Mouse (Mus musculus): ENCODE data around the gene Derl3. TPM values are rescaled to one million over a fixed set of nuclear protein-coding genes. Genes with fewer than 3 reads are reported as not detected.

The Derl3 gene
- polyA plus RNA-seq, 1 experiment from 2014 or later: 2.7 TPM

GRCm38 (mm10) chr10:75921726-75922560 is 28.7 kb downstream of the Derl3 start:
- peaks cover 44% of the 10 kb centered on the region for H3K4me1 ChIP-seq
- H3K4me2 ChIP-seq: peak overlapping the region; percentile 78
- no peak for ATAC-seq (ENCODE audit: insufficient number of reproducible peaks, low FRiP score, low TSS enrichment, low read depth)
- no peaks in the 10 kb centered on the region for H3K27me3 ChIP-seq
- peaks cover 55% of the 10 kb centered on the region for H3K36me3 ChIP-seq
- WGBS: 4% methylated on average over 22 of the region's 22 CpGs
- H3K4me3 ChIP-seq: peak overlapping the region; percentile 79
- peak overlapping the region; percentile 90 for H3K9ac ChIP-seq
- no peaks in the 10 kb centered on the region for H3K9me3 ChIP-seq
- H3K27ac ChIP-seq: peak overlapping the region; percentile 95

- WGBS: 52% methylated on average over 2 of the region's 2 CpGs
- Histone ChIP-seq H3K36me3 (peaks cover 53% of the 10 kb centered on the region), H3K4me2 (no peak overlapping the region)
Measured at GRCm38 (mm10) chr10:75924324-75924723, 31.1 kb downstream of the Derl3 start.

GRCm38 (mm10) chr10:75926396-75926795 is 33.2 kb downstream of the Derl3 start:
- no peak for ATAC-seq (ENCODE audit: insufficient number of reproducible peaks, low FRiP score, low TSS enrichment, low read depth)
- Histone ChIP-seq H3K27ac (no peak overlapping the region), H3K9me3 (no peaks in the 10 kb centered on the region), H3K36me3 (peaks cover 53% of the 10 kb centered on the region), H3K4me2 (no peak overlapping the region), H3K4me3 (no peak overlapping the region), H3K9ac (no peak overlapping the region), H3K4me1 (peaks cover 28% of the 10 kb centered on the region), H3K27me3 (no peaks in the 10 kb centered on the region)
- 68% methylated on average over 13 of the region's 13 CpGs for WGBS

More at GRCm38 (mm10) chr10:75924324-75924723, 31.1 kb downstream of the Derl3 start:
- H3K9me3 ChIP-seq: no peaks in the 10 kb centered on the region
- H3K27ac ChIP-seq: no peak overlapping the region
- ATAC-seq (ENCODE audit: insufficient number of reproducible peaks, low FRiP score, low TSS enrichment, low read depth): no peak
- no peaks in the 10 kb centered on the region for H3K27me3 ChIP-seq
- peaks cover 22% of the 10 kb centered on the region for H3K4me1 ChIP-seq
- no peak overlapping the region for H3K9ac ChIP-seq
- H3K4me3 ChIP-seq: no peak overlapping the region

- peak overlapping the region; percentile 66 for H3K4me3 ChIP-seq
- no peak for ATAC-seq (ENCODE audit: insufficient number of reproducible peaks, low FRiP score, low TSS enrichment, low read depth)
- 4% methylated on average over 6 of the region's 6 CpGs for WGBS
- H3K9me3 ChIP-seq: no peaks in the 10 kb centered on the region
- H3K27ac ChIP-seq: peak overlapping the region; percentile 47; the same call in 1 of the 2 replicates
- peaks cover 30% of the 10 kb centered on the region for H3K36me3 ChIP-seq
- H3K4me2 ChIP-seq: peak overlapping the region; percentile 91
- H3K27me3 ChIP-seq: no peaks in the 10 kb centered on the region; the same call in 1 of the 2 replicates
- peaks cover 35% of the 10 kb centered on the region for H3K4me1 ChIP-seq
- H3K9ac ChIP-seq: no peak overlapping the region
Measured at GRCm38 (mm10) chr10:75930304-75930703, 37.1 kb downstream of the Derl3 start.

GRCm38 (mm10) chr10:75931311-75931710 is 38.1 kb downstream of the Derl3 start:
- 0 out of 2 replicates have a peak overlapping the region, but pooled peaks have one; percentile 28 for H3K9ac ChIP-seq
- peaks cover 9% of the 10 kb centered on the region for H3K27me3 ChIP-seq
- peak overlapping the region; percentile 91 for H3K4me2 ChIP-seq
- ATAC-seq (ENCODE audit: insufficient number of reproducible peaks, low FRiP score, low TSS enrichment, low read depth): no peak
- H3K4me3 ChIP-seq: peak overlapping the region; percentile 66
- 6% methylated on average over 7 of the region's 7 CpGs for whole genome bisulfite sequencing
- no peaks in the 10 kb centered on the region for H3K9me3 ChIP-seq
- peaks cover 45% of the 10 kb centered on the region for H3K4me1 ChIP-seq
- peaks cover 20% of the 10 kb centered on the region for H3K36me3 ChIP-seq
- peak overlapping the region; percentile 89; the same call in 1 of the 2 replicates for H3K27ac ChIP-seq

DNA sequence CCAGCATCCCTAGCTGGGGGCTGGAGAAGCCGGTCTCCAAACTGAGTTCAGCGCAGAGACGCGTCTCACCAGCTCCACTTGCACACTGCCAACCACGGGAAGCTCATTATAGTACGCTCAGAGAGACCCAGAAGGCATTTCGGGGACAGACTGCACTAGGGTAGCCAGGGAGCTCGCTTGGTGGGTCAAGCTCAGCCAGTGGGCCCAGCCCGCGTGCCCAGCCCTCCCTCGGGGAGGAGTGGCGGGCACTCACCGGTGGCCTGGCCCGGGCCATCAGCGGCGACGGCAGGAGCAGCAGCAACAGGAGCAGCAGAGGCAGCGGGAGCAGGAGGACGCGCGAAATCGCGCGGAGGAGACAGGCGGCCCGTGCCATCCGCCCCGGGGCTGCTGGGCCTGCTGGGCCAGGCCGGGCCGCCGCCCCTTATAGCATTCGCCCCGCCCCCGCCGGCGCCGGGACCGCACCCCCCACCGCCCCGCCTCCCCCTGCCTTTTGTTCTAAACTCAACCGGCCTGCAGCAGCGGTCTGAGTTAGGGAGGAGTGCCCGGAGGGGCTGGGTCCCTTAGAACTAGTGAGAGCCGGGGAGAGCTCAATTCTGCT is 39.0 kb downstream of the Derl3 start:
- Histone ChIP-seq H3K9me3 (no peaks in the 10 kb centered on the region), H3K9ac (peak overlapping the region; percentile 89), H3K36me3 (peaks cover 11% of the 10 kb centered on the region), H3K4me2 (peak overlapping the region; percentile 91), H3K4me3 (peak overlapping the region; percentile 66), H3K4me1 (peaks cover 45% of the 10 kb centered on the region), H3K27ac (peak overlapping the region; percentile 89), H3K27me3 (peaks cover 17% of the 10 kb centered on the region)
- peak; percentile 71 for ATAC-seq (ENCODE audit: insufficient number of reproducible peaks, low FRiP score, low TSS enrichment, low read depth)
- WGBS: under 1% methylated on average over 43 of the region's 44 CpGs

- ATAC-seq (ENCODE audit: insufficient number of reproducible peaks, low FRiP score, low TSS enrichment, low read depth): no peak
- 37% methylated on average over 6 of the region's 6 CpGs for WGBS
- Histone ChIP-seq H3K4me3 (peak within 1 kb of the TSS; percentile 66), H3K27me3 (peaks cover 21% of the 10 kb centered on the region), H3K27ac (peak within 1 kb of the TSS; percentile 89), H3K4me2 (peak within 1 kb of the TSS; percentile 91), H3K36me3 (peaks cover 4% of the 10 kb centered on the region), H3K9ac (peak within 1 kb of the TSS; percentile 89), H3K4me1 (peaks cover 45% of the 10 kb centered on the region), H3K9me3 (no peaks in the 10 kb centered on the region)
Measured at GRCm38 (mm10) chr10:75932891-75933290, 39.7 kb downstream of the Derl3 start, which contains the start of gene Chchd10. TSS of gene Chchd10 (plus strand) at chr10:75933130.

DNA sequence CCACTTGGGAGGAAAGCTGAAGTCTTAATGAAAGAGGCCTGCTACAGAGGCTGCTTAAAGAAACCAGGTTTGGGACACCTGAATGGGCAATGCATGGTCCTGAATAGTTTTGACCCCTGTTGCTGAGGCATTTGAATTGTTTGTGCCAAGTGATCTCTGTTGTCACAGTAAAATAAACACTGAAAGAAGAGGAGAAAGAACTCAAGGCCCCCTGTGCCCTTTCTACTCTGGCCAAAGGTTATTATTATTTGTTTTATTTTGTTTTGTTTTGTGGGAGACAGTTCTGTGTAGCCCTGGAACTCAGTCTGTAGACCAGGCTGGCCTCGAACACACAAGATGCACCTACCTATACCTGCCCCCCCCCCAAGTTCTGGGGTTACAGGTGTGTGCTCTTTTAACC is 41.8 kb downstream of the Derl3 start:
- H3K36me3 ChIP-seq: no peaks in the 10 kb centered on the region
- no peaks in the 10 kb centered on the region for H3K9me3 ChIP-seq
- peaks cover 21% of the 10 kb centered on the region for H3K27me3 ChIP-seq
- 75% methylated on average over 1 of the region's 1 CpGs for WGBS
- no peak for ATAC-seq (ENCODE audit: insufficient number of reproducible peaks, low FRiP score, low TSS enrichment, low read depth)
- H3K4me2 ChIP-seq: no peak overlapping the region
- no peak overlapping the region for H3K9ac ChIP-seq
- no peak overlapping the region for H3K27ac ChIP-seq
- peaks cover 40% of the 10 kb centered on the region for H3K4me1 ChIP-seq
- H3K4me3 ChIP-seq: no peak overlapping the region; the same call in 1 of the 2 replicates

GRCm38 (mm10) chr10:75935680-75936541 is 42.7 kb downstream of the Derl3 start, which contains the start of gene Mmp11:
TSS of gene Mmp11 (minus strand) at chr10:75936496.
- peaks cover 30% of the 10 kb centered on the region for H3K4me1 ChIP-seq
- no peaks in the 10 kb centered on the region for H3K36me3 ChIP-seq
- peaks cover 21% of the 10 kb centered on the region for H3K27me3 ChIP-seq
- peak within 1 kb of the TSS; percentile 48 for H3K4me3 ChIP-seq
- 2% methylated on average over 48 of the region's 51 CpGs for WGBS
- no peak within 1 kb of the TSS for H3K9ac ChIP-seq
- no peaks in the 10 kb centered on the region for H3K9me3 ChIP-seq
- H3K4me2 ChIP-seq: peak within 1 kb of the TSS; percentile 89
- H3K27ac ChIP-seq: no peak within 1 kb of the TSS
- peak; percentile 40; the same call in 1 of the 2 replicates for ATAC-seq (ENCODE audit: insufficient number of reproducible peaks, low FRiP score, low TSS enrichment, low read depth)

DNA sequence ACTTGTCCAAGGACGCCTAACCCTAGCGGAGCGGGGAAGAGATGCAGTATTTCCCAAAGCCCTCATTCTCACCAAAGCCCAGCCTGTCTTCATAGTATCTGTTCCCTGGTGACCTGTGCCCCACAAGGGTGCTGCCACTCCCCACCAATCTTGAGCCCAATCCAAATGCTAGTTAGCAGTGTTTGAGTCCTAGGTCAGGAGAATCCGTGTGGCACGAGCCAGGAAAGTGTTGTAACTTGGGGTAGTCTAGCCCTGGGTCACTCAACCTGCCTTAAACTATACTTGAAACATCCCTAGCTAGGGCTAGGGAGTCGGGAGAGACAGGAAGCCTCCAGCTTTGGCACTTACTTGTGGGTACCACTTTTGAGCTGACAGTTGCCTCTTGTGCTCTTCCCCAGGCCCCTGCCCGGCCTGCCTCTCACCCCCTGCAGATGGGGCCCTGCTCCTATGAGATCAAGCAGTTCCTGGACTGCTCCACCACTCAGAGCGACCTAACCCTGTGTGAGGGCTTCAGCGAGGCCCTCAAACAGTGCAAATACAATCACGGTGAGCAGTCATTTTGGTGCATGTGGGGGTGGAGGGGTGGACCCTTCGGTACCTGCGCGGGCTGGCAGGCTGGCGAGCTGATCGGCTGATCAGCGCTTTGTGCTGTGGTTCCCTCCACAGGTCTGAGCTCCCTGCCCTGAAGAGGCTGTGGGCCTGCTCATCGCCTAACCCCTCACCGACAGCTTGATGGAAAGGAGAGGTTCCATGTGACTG is 43.9 kb downstream of the Derl3 start:
- Histone ChIP-seq H3K4me3 (no peak overlapping the region), H3K36me3 (no peaks in the 10 kb centered on the region)
- 45% methylated on average over 18 of the region's 18 CpGs for WGBS

More for the DNA sequence above, 43.9 kb downstream of the Derl3 start:
- Histone ChIP-seq H3K4me2 (no peak overlapping the region), H3K27me3 (peaks cover 21% of the 10 kb centered on the region), H3K9ac (no peak overlapping the region), H3K9me3 (no peaks in the 10 kb centered on the region), H3K4me1 (peaks cover 19% of the 10 kb centered on the region), H3K27ac (no peak overlapping the region)
- no peak for ATAC-seq (ENCODE audit: insufficient number of reproducible peaks, low FRiP score, low TSS enrichment, low read depth)
